In the genomic region with DNA sequence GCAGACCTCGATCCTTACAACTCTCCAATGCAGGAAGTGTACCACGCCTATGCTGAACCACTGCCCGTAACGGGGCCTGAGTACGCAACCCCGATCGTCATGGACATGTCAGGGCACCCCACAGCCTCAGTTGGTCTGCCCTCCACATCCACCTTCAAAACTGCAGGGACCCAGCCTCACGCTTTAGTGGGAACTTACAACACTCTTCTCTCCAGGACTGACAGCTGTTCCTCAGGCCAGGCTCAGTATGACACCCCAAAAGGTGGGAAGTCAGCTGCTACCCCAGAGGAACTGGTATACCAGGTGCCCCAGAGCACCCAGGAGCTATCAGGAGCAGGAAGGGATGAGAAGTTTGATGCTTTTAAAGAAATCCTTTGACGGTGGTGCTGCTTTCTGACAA, we compare ENCODE assay signal across 17 mouse cellular contexts.
"Had no signal": no experiment of that assay in that cellular context is flagged by ENCODE, and none has a peak within 500 bp of the region (broad histone marks: within the 10 kb centered on the region; RNA-seq: fewer than 3 reads in every experiment).

No protein-coding gene starts in this region.

- DNase-seq: lung, adult 2 months; lung, postnatal 14 days; lung, postnatal 36 days; right cerebral cortex, postnatal 14 days; thymus, adult 2 months; thymus, postnatal 25 days; thymus, postnatal 4 days had no signal

- H3K27ac ChIP-seq: lung, embryonic 15.5 days; macrophage; midbrain, embryonic 13.5 days; midbrain, embryonic 15.5 days; neural tube, embryonic 12.5 days; stomach, embryonic 15.5 days; stomach, postnatal 0 days had no signal

- H3K9ac ChIP-seq: lung, embryonic 15.5 days; midbrain, embryonic 13.5 days; midbrain, embryonic 15.5 days; neural tube, embryonic 12.5 days; stomach, embryonic 15.5 days had no signal

- H3K9me3 ChIP-seq: lung, embryonic 15.5 days; megakaryocyte, embryonic 14.5 days; midbrain, embryonic 13.5 days; midbrain, embryonic 15.5 days; neural tube, embryonic 12.5 days; stomach, embryonic 15.5 days had no signal

- ATAC-seq: lung, postnatal 0 days; midbrain, embryonic 13.5 days; midbrain, embryonic 15.5 days had no signal

- H3K4me3 ChIP-seq: lung, embryonic 15.5 days; megakaryocyte, embryonic 14.5 days; midbrain, embryonic 13.5 days; midbrain, embryonic 15.5 days; neural tube, embryonic 12.5 days; stomach, embryonic 15.5 days had no signal

- H3K4me2 ChIP-seq: lung, embryonic 15.5 days; midbrain, embryonic 11.5 days; midbrain, embryonic 13.5 days; midbrain, embryonic 15.5 days; neural tube, embryonic 12.5 days; stomach, embryonic 15.5 days had no signal

- H3K4me1 ChIP-seq: lung, embryonic 15.5 days; midbrain, embryonic 13.5 days; midbrain, embryonic 15.5 days; neural tube, embryonic 12.5 days; stomach, embryonic 15.5 days had no signal

- H3K27me3 ChIP-seq: lung, embryonic 15.5 days; megakaryocyte, embryonic 14.5 days; midbrain, embryonic 13.5 days; midbrain, embryonic 15.5 days; neural tube, embryonic 12.5 days; stomach, embryonic 15.5 days had no signal
